In the genomic region with DNA sequence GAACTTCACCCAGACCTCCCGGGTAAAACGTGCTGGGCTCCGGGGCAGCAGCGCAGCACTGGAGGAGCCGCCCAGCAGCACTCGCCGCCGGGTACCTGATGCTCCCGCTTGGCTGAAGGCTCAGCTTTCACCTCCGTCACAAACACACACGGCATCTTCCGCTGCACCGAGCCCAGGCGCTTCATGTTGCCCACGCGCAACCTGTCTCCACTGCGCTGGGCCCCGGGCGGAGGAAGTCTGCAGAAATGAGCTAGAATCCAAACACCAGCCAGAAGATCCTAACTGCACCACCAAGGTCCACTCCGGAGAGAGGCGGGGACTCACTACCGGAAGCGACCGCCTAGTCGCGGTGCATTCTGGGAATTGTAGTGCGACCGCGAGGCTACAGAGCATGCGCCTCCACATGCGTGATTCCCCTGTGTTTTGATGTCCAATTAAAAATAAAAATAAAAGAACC, we compare ENCODE assay signal across 8 mouse cellular contexts. TPM values are rescaled to one million over a fixed set of nuclear protein-coding genes. Genes with fewer than 3 reads are reported as not detected.
DNase-seq lines count a peak whose midpoint lies in the region; ATAC-seq lines count a peak whose summit lies in the region.

No protein-coding gene starts in this region.

- peaks cover 3% of the 10 kb centered on the region; the same call in 1 of the 2 replicates for H3K36me3 ChIP-seq in hindbrain, embryonic 15.5 days

- DNase-seq in WW6 (ENCODE audit: low read depth, low spot score), result peak; percentile 48
- DNase-seq in cerebellum, postnatal 36 days, result peak; percentile 93 to 96
- peak; percentile 90 to 92 for DNase-seq in frontal cortex, postnatal 36 days (ENCODE audit: low spot score in 2 of 2)
- DNase-seq in layer of hippocampus, postnatal 36 days, result peak; percentile 87
- DNase-seq in lung, postnatal 25 days (ENCODE audit: low spot score), result peak; percentile 89
- peak; percentile 75 for DNase-seq in retina, adult 2 months (ENCODE audit: low read depth, low spot score)
- peak; percentile 85 for DNase-seq in thymus, postnatal 25 days

- H3K4me3 ChIP-seq in hindbrain, embryonic 15.5 days, result peak overlapping the region; percentile 87

- H3K27ac ChIP-seq in hindbrain, embryonic 15.5 days (replicated peaks), result peak overlapping the region; percentile 89

- H3K4me2 ChIP-seq in hindbrain, embryonic 15.5 days, result peak overlapping the region; percentile 61

- peaks cover 10% of the 10 kb centered on the region for H3K4me1 ChIP-seq in hindbrain, embryonic 15.5 days (replicated peaks)

- WGBS in hindbrain, embryonic 15.5 days, result under 1% methylated on average over 31 of the region's 31 CpGs

- H3K27me3 ChIP-seq in hindbrain, embryonic 15.5 days, result no peaks in the 10 kb centered on the region

- peak overlapping the region; percentile 85 for H3K9ac ChIP-seq in hindbrain, embryonic 15.5 days

- H3K9me3 ChIP-seq in hindbrain, embryonic 15.5 days, result no peaks in the 10 kb centered on the region

- peak; percentile 98 for ATAC-seq in hindbrain, embryonic 15.5 days (ENCODE audit: low FRiP score, low read depth)

RNA-seq across cellular contexts. Expression of gene 4930430F08Rik, which starts 1.3 kb away (rescaled TPM):
- 13.7 and 14.3 TPM in 2 replicates for polyA plus RNA-seq in hindbrain, embryonic 15.5 days (2015; fragmentation: Nextera tagmentation; extraction: Ambion mirVana)
- 10 to 100 TPM; 26.2 to 32.2 TPM for total RNA-seq in layer of hippocampus, postnatal 36 days (2021)

RNA-seq across cellular contexts. Expression of gene 1700017N19Rik, which starts 1.3 kb away (rescaled TPM):
- polyA plus RNA-seq in hindbrain, embryonic 15.5 days (2015; fragmentation: Nextera tagmentation; extraction: Ambion mirVana), result 0.26 TPM in 1 of 2 replicates, not detected in the other
- not detected for total RNA-seq in layer of hippocampus, postnatal 36 days (2021)

Comparison
In these comparisons a context has a peak if more than half of its experiments do, and no peak if none do; other contexts are left out.
1. Peak in every context shown above with its lines: DNase-seq, ATAC-seq, H3K4me3 ChIP-seq and H3K27ac ChIP-seq.